Mouse (Mus musculus) stomach, embryonic 15.5 days (tissue): ENCODE results near the gene Enpep. TPM values are rescaled to one million over a fixed set of nuclear protein-coding genes. Genes with fewer than 3 reads are reported as not detected.
A peak's percentile ranks its signal among the peaks of the same experiment; 100 is the strongest.

Source experiments
- ATAC-seq: fragments of 200-750 bp; cut with Nextera tagmentation; 2 replicates; pipeline ENCODE4 v1.8.0; 2017; ENCODE audit warnings: low read depth, moderate number of reproducible peaks, moderate TSS enrichment; ENCODE audit not compliant: insufficient read depth, low FRiP score
- H3K27ac ChIP-seq: fragments of 300-500 bp; sonication (generic); 2 replicates; pipeline ENCODE4 v1.5.1; 2015; ENCODE audit warnings: mild to moderate bottlenecking, inconsistent platforms
- H3K27me3 ChIP-seq: fragments of 300-500 bp; sonication (generic); replicated peaks from 2 replicates; pipeline ENCODE4 v1.6.1; 2015; ENCODE audit warnings: inconsistent platforms
- H3K36me3 ChIP-seq: fragments of 300-500 bp; sonication (generic); 2 replicates; pipeline ENCODE4 v1.6.1; 2015; ENCODE audit warnings: inconsistent platforms
- H3K4me1 ChIP-seq: fragments of 300-500 bp; sonication (generic); 2 replicates; pipeline ENCODE4 v1.6.1; 2015; ENCODE audit warnings: inconsistent platforms
- H3K4me2 ChIP-seq: fragments of 300-500 bp; sonication (generic); 2 replicates; pipeline ENCODE4 v1.6.1; 2015; ENCODE audit warnings: mild to moderate bottlenecking, inconsistent platforms
- H3K4me3 ChIP-seq: fragments of 300-500 bp; sonication (generic); replicated peaks from 2 replicates; pipeline ENCODE4 v1.5.1; 2015; ENCODE audit warnings: inconsistent platforms
- H3K9ac ChIP-seq: fragments of 300-500 bp; sonication (generic); 2 replicates; pipeline ENCODE4 v1.6.1; 2015; ENCODE audit warnings: inconsistent platforms
- H3K9me3 ChIP-seq: fragments of 300-500 bp; sonication (generic); 2 replicates; pipeline ENCODE4 v1.6.1; 2016; ENCODE audit warnings: inconsistent platforms
- WGBS: fragments of 180-500 bp; shearing (Covaris S2); methylation state at CpG from one replicate; pipeline ENCODE4 v1.1.7; 2015; 5-methylcytosine and 5-hydroxymethylcytosine counted together
- polyA plus RNA-seq: library from polyadenylated mRNA; unstranded; fragments of >200 nt; fragmentation: Nextera tagmentation; extraction: Ambion mirVana; gene quantifications from 2 replicates; pipeline ENCODE4 v1.2.1, GENCODE M21; 2015

The Enpep gene
- polyA plus RNA-seq, 1 experiment from 2014 or later, result 19.7 TPM

DNA sequence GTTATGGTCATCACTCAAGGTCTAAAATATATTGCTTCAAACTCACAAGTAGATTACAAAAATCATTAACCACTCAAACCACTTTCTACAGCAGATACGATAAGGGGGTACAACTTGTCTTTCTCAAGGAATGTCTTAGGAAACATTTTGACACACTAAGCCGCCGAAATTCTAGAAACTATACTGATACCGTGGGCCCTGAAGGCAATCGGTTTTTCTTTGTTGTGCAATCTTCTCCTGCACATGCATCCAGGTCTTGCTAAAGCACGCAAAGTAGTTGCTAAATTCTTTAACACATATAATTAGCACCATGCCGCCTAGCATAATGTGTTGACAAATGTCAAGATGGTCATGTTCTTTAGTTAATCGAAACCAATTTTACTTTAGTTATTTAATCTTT lies 53.1 kb downstream of the Enpep start:
- 86% methylated on average over 8 of the region's 8 CpGs for WGBS
- no peak for ATAC-seq
- Histone ChIP-seq H3K4me1 (no peaks in the 10 kb centered on the region), H3K4me2 (no peak overlapping the region), H3K9ac (no peak overlapping the region), H3K27me3 (no peaks in the 10 kb centered on the region), H3K27ac (no peak overlapping the region), H3K9me3 (no peaks in the 10 kb centered on the region), H3K4me3 (no peak overlapping the region), H3K36me3 (no peaks in the 10 kb centered on the region)

GRCm38 (mm10) chr3:129273156-129273831 lies 59.2 kb downstream of the Enpep start:
- Histone ChIP-seq H3K36me3 (no peaks in the 10 kb centered on the region), H3K27ac (no peak overlapping the region), H3K9ac (no peak overlapping the region), H3K27me3 (no peaks in the 10 kb centered on the region), H3K4me1 (no peaks in the 10 kb centered on the region), H3K9me3 (no peaks in the 10 kb centered on the region), H3K4me3 (no peak overlapping the region), H3K4me2 (no peak overlapping the region)
- no peak for ATAC-seq
- WGBS, result 69% methylated on average over 6 of the region's 6 CpGs

GRCm38 (mm10) chr3:129270044-129270443 lies 62.5 kb downstream of the Enpep start:
- Histone ChIP-seq H3K4me3 (no peak overlapping the region), H3K4me2 (0 out of 2 replicates have a peak overlapping the region, but pooled peaks have one; percentile 23), H3K36me3 (no peaks in the 10 kb centered on the region), H3K27me3 (no peaks in the 10 kb centered on the region), H3K27ac (no peak overlapping the region), H3K9ac (no peak overlapping the region), H3K9me3 (no peaks in the 10 kb centered on the region), H3K4me1 (no peaks in the 10 kb centered on the region)
- 60% methylated on average over 13 of the region's 13 CpGs for WGBS
- ATAC-seq, result no peak

DNA sequence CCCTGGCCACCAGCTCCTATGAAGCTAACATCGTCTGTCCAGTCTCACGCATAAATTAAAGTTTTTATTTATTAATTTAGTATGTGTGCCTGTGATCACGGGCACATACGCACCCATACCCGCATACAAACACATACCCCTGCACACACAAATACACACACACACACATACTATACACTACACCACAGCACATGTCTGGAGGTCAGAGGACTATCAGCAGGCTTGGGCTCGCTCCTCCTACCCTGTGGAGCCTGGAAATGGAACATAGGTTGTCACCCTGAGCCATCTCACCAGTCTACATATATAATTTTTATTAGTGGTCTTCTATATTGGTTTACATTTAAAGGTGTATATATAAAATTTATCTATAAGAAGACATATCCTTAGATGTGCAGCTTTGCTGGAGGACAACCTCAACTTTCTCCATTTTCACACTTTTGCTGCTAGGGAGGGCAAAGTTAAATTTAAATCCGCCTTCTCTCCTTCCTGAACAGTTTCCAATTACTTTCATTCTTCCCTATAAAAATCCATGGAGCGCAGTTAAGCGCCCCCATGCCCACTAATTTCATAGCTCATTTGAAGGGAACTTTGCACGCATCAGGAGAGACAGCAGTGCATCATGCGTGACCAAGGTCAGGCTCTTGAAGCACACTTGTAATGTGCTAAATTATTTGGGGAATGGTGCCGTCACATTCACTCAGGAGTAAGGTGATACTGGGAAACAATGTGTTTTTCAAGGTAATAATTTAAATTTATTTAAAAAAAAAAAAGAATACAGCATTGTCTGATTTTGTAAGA lies 63.4 kb downstream of the Enpep start:
- H3K9me3 ChIP-seq, result no peaks in the 10 kb centered on the region
- H3K27ac ChIP-seq, result no peak overlapping the region
- H3K27me3 ChIP-seq, result no peaks in the 10 kb centered on the region
- no peak overlapping the region for H3K9ac ChIP-seq
- H3K36me3 ChIP-seq, result no peaks in the 10 kb centered on the region
- no peak overlapping the region for H3K4me3 ChIP-seq
- ATAC-seq, result no peak
- H3K4me1 ChIP-seq, result no peaks in the 10 kb centered on the region
- whole genome bisulfite sequencing, result 92% methylated on average over 12 of the region's 12 CpGs
- no peak overlapping the region for H3K4me2 ChIP-seq

GRCm38 (mm10) chr3:129258497-129258896 lies 74.0 kb downstream of the Enpep start:
- H3K4me2 ChIP-seq, result no peak overlapping the region
- H3K36me3 ChIP-seq, result no peaks in the 10 kb centered on the region
- WGBS, result 78% methylated on average over 5 of the region's 5 CpGs
- no peak overlapping the region for H3K27ac ChIP-seq
- H3K4me1 ChIP-seq, result no peaks in the 10 kb centered on the region
- no peak for ATAC-seq
- no peak overlapping the region for H3K4me3 ChIP-seq
- no peaks in the 10 kb centered on the region for H3K9me3 ChIP-seq
- H3K9ac ChIP-seq, result no peak overlapping the region
- no peaks in the 10 kb centered on the region for H3K27me3 ChIP-seq

DNA sequence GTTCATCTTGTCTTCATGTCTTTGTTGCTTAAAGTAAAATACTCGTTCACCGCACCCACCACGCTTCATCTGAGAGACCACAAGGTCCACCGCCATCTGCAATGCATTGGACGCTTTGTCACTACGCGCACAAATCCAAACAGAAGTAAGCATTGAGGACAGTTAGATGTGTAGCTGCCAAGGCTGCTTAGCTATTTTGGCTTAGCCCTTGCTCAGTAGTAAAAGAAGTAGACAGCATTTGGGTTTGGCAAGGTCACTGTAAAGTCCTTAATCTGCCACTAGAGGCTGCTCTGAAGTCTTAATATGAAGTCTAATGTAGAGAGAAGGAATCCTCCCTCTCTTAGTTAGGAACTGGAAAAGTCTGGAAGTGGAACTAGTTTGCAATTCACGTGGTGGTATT lies 75.8 kb downstream of the Enpep start:
- H3K9ac ChIP-seq, result no peak overlapping the region
- no peak for ATAC-seq
- no peaks in the 10 kb centered on the region for H3K36me3 ChIP-seq
- no peaks in the 10 kb centered on the region for H3K27me3 ChIP-seq
- H3K4me3 ChIP-seq, result no peak overlapping the region
- H3K27ac ChIP-seq, result no peak overlapping the region
- WGBS, result 65% methylated on average over 8 of the region's 8 CpGs
- no peaks in the 10 kb centered on the region for H3K4me1 ChIP-seq
- H3K9me3 ChIP-seq, result no peaks in the 10 kb centered on the region
- H3K4me2 ChIP-seq, result peak overlapping the region; percentile 40; the same call in 1 of the 2 replicates

GRCm38 (mm10) chr3:129256283-129256682 lies 76.2 kb downstream of the Enpep start:
- peak overlapping the region; percentile 40 for H3K4me2 ChIP-seq
- H3K9me3 ChIP-seq, result no peaks in the 10 kb centered on the region
- no peak overlapping the region for H3K27ac ChIP-seq
- H3K9ac ChIP-seq, result no peak overlapping the region
- no peak; the same call in 1 of the 2 replicates for ATAC-seq
- 0 out of 2 replicates have a peak overlapping the region, but pooled peaks have one; percentile 13 for H3K4me3 ChIP-seq
- 57% methylated on average over 19 of the region's 19 CpGs for WGBS
- H3K27me3 ChIP-seq, result no peaks in the 10 kb centered on the region
- no peaks in the 10 kb centered on the region for H3K4me1 ChIP-seq
- H3K36me3 ChIP-seq, result no peaks in the 10 kb centered on the region

GRCm38 (mm10) chr3:129254246-129254645 lies 78.3 kb downstream of the Enpep start:
- 38% methylated on average over 10 of the region's 10 CpGs for whole genome bisulfite sequencing
- Histone ChIP-seq H3K9me3 (no peaks in the 10 kb centered on the region), H3K4me1 (no peaks in the 10 kb centered on the region), H3K36me3 (no peaks in the 10 kb centered on the region), H3K27ac (no peak overlapping the region), H3K4me2 (peak overlapping the region; percentile 27), H3K27me3 (no peaks in the 10 kb centered on the region), H3K4me3 (no peak overlapping the region; the same call in 1 of the 2 replicates), H3K9ac (no peak overlapping the region)
- no peak for ATAC-seq

GRCm38 (mm10) chr3:129250997-129251396 lies 81.5 kb downstream of the Enpep start:
- H3K27me3 ChIP-seq, result no peaks in the 10 kb centered on the region
- WGBS, result 83% methylated on average over 9 of the region's 9 CpGs
- no peaks in the 10 kb centered on the region for H3K4me1 ChIP-seq
- no peaks in the 10 kb centered on the region for H3K36me3 ChIP-seq
- H3K9me3 ChIP-seq, result no peaks in the 10 kb centered on the region
- H3K9ac ChIP-seq, result no peak overlapping the region
- H3K4me2 ChIP-seq, result no peak overlapping the region
- no peak overlapping the region for H3K27ac ChIP-seq
- H3K4me3 ChIP-seq, result no peak overlapping the region
- ATAC-seq, result no peak

GRCm38 (mm10) chr3:129238664-129239258 lies 93.8 kb downstream of the Enpep start:
- H3K9me3 ChIP-seq, result no peaks in the 10 kb centered on the region
- H3K27ac ChIP-seq, result no peak overlapping the region
- no peak overlapping the region for H3K9ac ChIP-seq
- no peak for ATAC-seq
- H3K4me3 ChIP-seq, result no peak overlapping the region
- H3K27me3 ChIP-seq, result no peaks in the 10 kb centered on the region
- H3K4me1 ChIP-seq, result no peaks in the 10 kb centered on the region
- 27% methylated on average over 13 of the region's 13 CpGs for WGBS
- H3K4me2 ChIP-seq, result peak overlapping the region; percentile 29; the same call in 1 of the 2 replicates
- no peaks in the 10 kb centered on the region for H3K36me3 ChIP-seq

DNA sequence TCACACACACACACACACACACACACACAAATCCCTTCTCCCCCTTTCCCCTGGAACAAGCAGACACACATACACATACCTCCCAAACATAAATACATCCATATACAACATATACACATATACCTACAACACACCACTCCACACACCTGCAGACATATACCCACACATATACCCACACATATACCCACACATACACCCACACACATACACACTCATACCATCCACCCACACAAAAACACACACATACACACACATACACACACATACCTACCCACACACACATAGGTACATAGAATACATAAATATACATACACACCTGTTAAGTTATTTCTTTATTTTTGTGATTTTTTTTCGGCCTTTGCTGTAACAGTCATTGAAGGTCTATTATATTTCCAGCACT lies 94.5 kb downstream of the Enpep start:
- WGBS, result 71% methylated on average over 1 of the region's 1 CpGs
- no peak for ATAC-seq
- no peaks in the 10 kb centered on the region for H3K4me1 ChIP-seq

GRCm38 (mm10) chr3:129227331-129227730 lies 105.2 kb downstream of the Enpep start:
- 15% methylated on average over 5 of the region's 5 CpGs for WGBS
- Histone ChIP-seq H3K4me1 (peaks cover 11% of the 10 kb centered on the region), H3K4me2 (no peak overlapping the region), H3K9me3 (no peaks in the 10 kb centered on the region), H3K27ac (no peak overlapping the region), H3K27me3 (peaks cover 49% of the 10 kb centered on the region), H3K4me3 (no peak overlapping the region), H3K9ac (no peak overlapping the region), H3K36me3 (no peaks in the 10 kb centered on the region)
- no peak for ATAC-seq

More for the DNA sequence above, 94.5 kb downstream of the Enpep start:
- Histone ChIP-seq H3K9ac (no peak overlapping the region), H3K4me3 (no peak overlapping the region), H3K9me3 (no peaks in the 10 kb centered on the region), H3K27me3 (no peaks in the 10 kb centered on the region), H3K27ac (no peak overlapping the region), H3K4me2 (no peak overlapping the region), H3K36me3 (no peaks in the 10 kb centered on the region)
